8 mouse cellular contexts compared by ENCODE assay signal in the genomic region with DNA sequence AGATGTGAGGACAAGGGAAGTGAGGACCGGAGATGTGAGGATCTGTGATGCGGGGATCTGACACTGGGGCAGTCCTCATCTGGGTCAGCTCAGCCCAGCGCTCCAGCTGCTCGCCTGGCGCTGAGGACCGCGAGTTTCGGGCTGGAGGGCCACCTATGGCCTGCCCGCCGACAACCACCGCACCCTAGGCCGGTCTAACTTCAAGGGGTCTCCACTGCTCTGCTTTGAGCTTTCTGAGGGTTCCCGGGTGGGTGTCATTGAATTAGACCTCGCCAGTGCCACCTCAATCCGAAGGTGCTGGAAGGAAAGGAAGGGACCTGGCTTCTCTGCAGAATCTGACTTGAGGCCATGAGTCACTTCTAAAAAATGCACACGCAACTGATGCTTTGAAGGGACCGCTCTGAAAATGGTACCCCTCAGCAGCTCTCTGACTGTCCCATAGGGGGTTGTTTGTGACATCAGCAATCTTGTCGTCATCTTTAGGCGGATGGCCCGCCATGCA. TPM values are rescaled to one million over a fixed set of nuclear protein-coding genes. Genes with fewer than 3 reads are reported as not detected.
A peak's percentile ranks its signal among the peaks of the same experiment; 100 is the strongest.
DNase-seq lines count a peak whose midpoint lies in the region; ATAC-seq and TF ChIP-seq lines count a peak whose summit lies in the region.

No protein-coding gene starts in this region.

- H3K9ac ChIP-seq in forebrain, postnatal 0 days, result peak overlapping the region; percentile 53
- peak overlapping the region; percentile 60 for H3K9ac ChIP-seq in hindbrain, embryonic 15.5 days
- H3K9ac ChIP-seq in stomach, postnatal 0 days (ENCODE audit: low read length), result peak overlapping the region; percentile 54

- H3K27me3 ChIP-seq in kidney, adult 2 months (replicated peaks; ENCODE audit: control insufficient read depth, insufficient read depth, low read length), result peaks cover 4% of the 10 kb centered on the region; the same call in 1 of the 2 replicates
- H3K27me3 ChIP-seq in cerebellum, adult 2 months (ENCODE audit: control insufficient read depth, insufficient read depth, low read length), result no peaks in the 10 kb centered on the region
- H3K27me3 ChIP-seq in forebrain, postnatal 0 days (ENCODE audit: insufficient read depth, low read length), result no peaks in the 10 kb centered on the region
- H3K27me3 ChIP-seq in hindbrain, embryonic 15.5 days, result peaks cover 5% of the 10 kb centered on the region; the same call in 1 of the 2 replicates
- no peaks in the 10 kb centered on the region for H3K27me3 ChIP-seq in stomach, postnatal 0 days (ENCODE audit: control insufficient read depth, insufficient read depth, low read length)

- no peak for TF ChIP-seq POLR2A in kidney, adult 2 months (IDR thresholded peaks at IDR 0.05; ENCODE audit: low read depth, low read length)
- 0 out of 2 replicates have a peak, but pooled peaks have one; percentile 0 for TF ChIP-seq POLR2A in cerebellum, adult 2 months (IDR thresholded peaks at IDR 0.05; ENCODE audit: borderline replicate concordance, insufficient read depth, low read length)

- 16% methylated on average over 20 of the region's 20 CpGs for WGBS in kidney, adult 2 months
- 8% methylated on average over 20 of the region's 20 CpGs for WGBS in cerebellum, adult 2 months
- 6% methylated on average over 20 of the region's 20 CpGs for WGBS in forebrain, postnatal 0 days
- WGBS in hindbrain, embryonic 15.5 days, result 10% methylated on average over 20 of the region's 20 CpGs
- 5% methylated on average over 20 of the region's 20 CpGs for WGBS in stomach, postnatal 0 days

- H3K27ac ChIP-seq in kidney, adult 2 months (ENCODE audit: insufficient read depth, low read depth, low read length), result no peak overlapping the region
- peak overlapping the region; percentile 70 for H3K27ac ChIP-seq in cerebellum, adult 2 months (ENCODE audit: insufficient read depth, low read length)
- H3K27ac ChIP-seq in forebrain, postnatal 0 days (ENCODE audit: low read depth, low read length), result no peak overlapping the region
- no peak overlapping the region for H3K27ac ChIP-seq in hindbrain, embryonic 15.5 days (replicated peaks)
- H3K27ac ChIP-seq in stomach, postnatal 0 days (replicated peaks), result no peak overlapping the region; the same call in 1 of the 2 replicates

- peak overlapping the region; percentile 93 for H3K4me2 ChIP-seq in forebrain, postnatal 0 days (ENCODE audit: low read depth)
- H3K4me2 ChIP-seq in hindbrain, embryonic 15.5 days, result peak overlapping the region; percentile 94
- H3K4me2 ChIP-seq in stomach, postnatal 0 days (replicated peaks; ENCODE audit: low read depth), result peak overlapping the region; percentile 80

- no peak for DNase-seq in kidney, adult 2 months
- no peak for DNase-seq in kidney, adult 11 months
- peak; percentile 23 for DNase-seq in CD4-positive, CD25-positive, alpha-beta regulatory T cell, adult 2 months (ENCODE audit: low read depth, low spot score)
- peak; percentile 51 to 64 for DNase-seq in cerebellum, adult 2 months
- DNase-seq in forebrain, postnatal 0 days, result peak; percentile 39
- peak; percentile 19 to 28 for DNase-seq in lung, postnatal 4 days
- peak; percentile 31 for DNase-seq in stomach, postnatal 0 days (ENCODE audit: low spot score)

- H3K36me3 ChIP-seq in kidney, adult 2 months (ENCODE audit: control insufficient read depth, insufficient read depth, low read length), result no peaks in the 10 kb centered on the region
- H3K36me3 ChIP-seq in forebrain, postnatal 0 days (ENCODE audit: insufficient read depth), result no peaks in the 10 kb centered on the region
- no peaks in the 10 kb centered on the region for H3K36me3 ChIP-seq in hindbrain, embryonic 15.5 days
- no peaks in the 10 kb centered on the region for H3K36me3 ChIP-seq in stomach, postnatal 0 days (ENCODE audit: control insufficient read depth, insufficient read depth, low read length)

- peak; percentile 60 for ATAC-seq in forebrain, postnatal 0 days
- ATAC-seq in hindbrain, embryonic 15.5 days (ENCODE audit: low FRiP score, low read depth), result peak; percentile 79
- peak; percentile 53 for ATAC-seq in stomach, postnatal 0 days (ENCODE audit: low FRiP score, low TSS enrichment)

- TF ChIP-seq CTCF in kidney, adult 2 months (conservative IDR thresholded peaks at IDR 0.05; ENCODE audit: insufficient read depth, insufficient read length, low read depth, low read length), result no peak
- no peak for TF ChIP-seq CTCF in cerebellum, adult 2 months (IDR thresholded peaks at IDR 0.05; ENCODE audit: borderline replicate concordance, insufficient read depth, low read depth, low read length)
- TF ChIP-seq CTCF in forebrain, postnatal 0 days (IDR thresholded peaks at IDR 0.05; ENCODE audit: low read depth), result peak; percentile 21; the same call in 1 of the 2 replicates
- TF ChIP-seq CTCF in stomach, postnatal 0 days (IDR thresholded peaks at IDR 0.05; ENCODE audit: low read depth), result no peak; the same call in 1 of the 2 replicates

- no peaks in the 10 kb centered on the region for H3K9me3 ChIP-seq in forebrain, postnatal 0 days (ENCODE audit: low read length)
- no peaks in the 10 kb centered on the region for H3K9me3 ChIP-seq in hindbrain, embryonic 15.5 days
- no peaks in the 10 kb centered on the region for H3K9me3 ChIP-seq in stomach, postnatal 0 days (ENCODE audit: control insufficient read depth, low read length)

- TF ChIP-seq EP300 in stomach, postnatal 0 days (optimal IDR thresholded peaks at IDR 0.05), result no peak

- H3K4me3 ChIP-seq in kidney, adult 2 months (ENCODE audit: insufficient read depth, low read depth, low read length), result peak overlapping the region; percentile 36; the same call in 1 of the 2 replicates
- peak overlapping the region; percentile 95 for H3K4me3 ChIP-seq in cerebellum, adult 2 months (replicated peaks; ENCODE audit: insufficient read depth, low read depth, low read length)
- H3K4me3 ChIP-seq in forebrain, postnatal 0 days (ENCODE audit: low read depth, low read length), result peak overlapping the region; percentile 57
- H3K4me3 ChIP-seq in hindbrain, embryonic 15.5 days, result peak overlapping the region; percentile 58
- H3K4me3 ChIP-seq in stomach, postnatal 0 days (ENCODE audit: low read depth, low read length), result peak overlapping the region; percentile 49

- no peaks in the 10 kb centered on the region for H3K4me1 ChIP-seq in kidney, adult 2 months (ENCODE audit: control insufficient read depth, insufficient read depth, low read length)
- H3K4me1 ChIP-seq in cerebellum, adult 2 months (ENCODE audit: control insufficient read depth, insufficient read depth, low read length), result no peaks in the 10 kb centered on the region
- H3K4me1 ChIP-seq in forebrain, postnatal 0 days (ENCODE audit: insufficient read depth), result no peaks in the 10 kb centered on the region
- H3K4me1 ChIP-seq in hindbrain, embryonic 15.5 days (replicated peaks), result peaks cover 12% of the 10 kb centered on the region; the same call in 1 of the 2 replicates
- peaks cover 2% of the 10 kb centered on the region; the same call in 1 of the 2 replicates for H3K4me1 ChIP-seq in stomach, postnatal 0 days (replicated peaks; ENCODE audit: control insufficient read depth, insufficient read depth)

RNA-seq across cellular contexts. Expression of a gene that starts 0.8 kb away (rescaled TPM):
- polyA plus RNA-seq in kidney, adult 2 months (2012; rRNA removed), result 1.7 and 3.2 TPM in 2 replicates
- polyA plus RNA-seq in cerebellum, adult 2 months (2012; rRNA removed), result 80.4 and 94.3 TPM in 2 replicates
- total RNA-seq in forebrain, postnatal 0 days (2014; rRNA removed), result 16.5 and 19.7 TPM in 2 replicates
- 9.9 and 14.6 TPM in 2 replicates for polyA plus RNA-seq in forebrain, postnatal 0 days (2015; fragmentation: Nextera tagmentation; extraction: Ambion mirVana)
- 7.2 and 9.4 TPM in 2 replicates for polyA plus RNA-seq in hindbrain, embryonic 15.5 days (2015; fragmentation: Nextera tagmentation; extraction: Ambion mirVana)
- 5.6 and 6.6 TPM in 2 replicates for polyA plus RNA-seq in stomach, postnatal 0 days (2015; fragmentation: Nextera tagmentation; extraction: Ambion mirVana)

Comparison
In these comparisons a context has a peak if more than half of its experiments do, and no peak if none do; other contexts are left out.
1. DNase-seq: peak in CD4-positive, CD25-positive, alpha-beta regulatory T cell, adult 2 months (single experiment), cerebellum, adult 2 months (2 of 2), forebrain, postnatal 0 days (single experiment), lung, postnatal 4 days (2 of 2) and stomach, postnatal 0 days (single experiment); none in kidney, adult 2 months (single experiment) and kidney, adult 11 months (single experiment).
2. H3K4me3 ChIP-seq: peak in every context shown above with its lines; median percentile 95 in cerebellum, adult 2 months; 58 in hindbrain, embryonic 15.5 days; 57 in forebrain, postnatal 0 days; 49 in stomach, postnatal 0 days; 36 in kidney, adult 2 months.
3. Peak in every context shown above with its lines, with median percentiles within 50 percentile points of each other: ATAC-seq, H3K4me2 ChIP-seq and H3K9ac ChIP-seq.